Mouse (Mus musculus) midbrain, embryonic 14.5 days (tissue): ENCODE results near the gene Cmklr1. TPM values are rescaled to one million over a fixed set of nuclear protein-coding genes. Genes with fewer than 3 reads are reported as not detected.
A peak's percentile ranks its signal among the peaks of the same experiment; 100 is the strongest.
"Not testable (repeated sequence)": the region's sequence is repeated elsewhere in the genome, so short reads cannot be mapped to it uniquely, and the experiment has no call there.

Source experiments
- ATAC-seq: fragments of 200-750 bp; cut with Nextera tagmentation; 2 replicates; pipeline ENCODE4 v1.8.0; 2017; ENCODE audit warnings: moderate number of reproducible peaks, moderate library complexity; ENCODE audit not compliant: low FRiP score, low TSS enrichment
- DNase-seq: peaks from one replicate; pipeline ENCODE4 v3.0.0-alpha.2; 2015
- H3K27ac ChIP-seq: fragments of 300-500 bp; sonication (generic); replicated peaks from 2 replicates; pipeline ENCODE4 v1.5.1; 2014; ENCODE audit warnings: mild to moderate bottlenecking, low read depth, low read length, moderate library complexity
- H3K27me3 ChIP-seq: fragments of 300-500 bp; sonication (generic); 2 replicates; pipeline ENCODE4 v1.6.1; 2014; ENCODE audit warnings: low read length, control low read depth, mixed read lengths; ENCODE audit not compliant: control insufficient read depth, insufficient read depth
- H3K36me3 ChIP-seq: fragments of 300-500 bp; sonication (generic); 2 replicates; pipeline ENCODE4 v1.6.1; 2014; ENCODE audit warnings: low read length, control low read depth; ENCODE audit not compliant: control insufficient read depth, insufficient read depth
- H3K4me1 ChIP-seq: fragments of 300-500 bp; sonication (generic); 2 replicates; pipeline ENCODE4 v1.6.1; 2014; ENCODE audit warnings: mild to moderate bottlenecking, antibody characterized with exemption, low read length, control low read depth; ENCODE audit not compliant: control insufficient read depth, insufficient read depth
- H3K4me2 ChIP-seq: fragments of 300-500 bp; sonication (generic); 2 replicates; pipeline ENCODE4 v1.6.1; 2014; ENCODE audit warnings: mild to moderate bottlenecking, low read length, moderate library complexity
- H3K4me3 ChIP-seq: fragments of 300-500 bp; sonication (generic); replicated peaks from 2 replicates; pipeline ENCODE4 v1.5.1; 2014; ENCODE audit warnings: low read depth, low read length
- H3K9ac ChIP-seq: fragments of 300-500 bp; sonication (generic); replicated peaks from 2 replicates; pipeline ENCODE4 v1.6.1; 2014; ENCODE audit warnings: mild to moderate bottlenecking, low read length, moderate library complexity
- H3K9me3 ChIP-seq: fragments of 300-500 bp; sonication (generic); 2 replicates; pipeline ENCODE4 v1.6.1; 2016; ENCODE audit warnings: low read length, control low read depth, mixed read lengths; ENCODE audit not compliant: control insufficient read depth
- WGBS: fragments of 180-500 bp; shearing (Covaris S2); extraction: QIAGEN DNeasy Blood & Tissue Kit; methylation state at CpG from one replicate; pipeline ENCODE4 v1.1.7; 2014; 5-methylcytosine and 5-hydroxymethylcytosine counted together
- polyA plus RNA-seq: library from polyadenylated mRNA; unstranded; fragments of >200 nt; fragmentation: Nextera tagmentation; extraction: Ambion mirVana; gene quantifications from 2 replicates; pipeline ENCODE4 v1.2.1, GENCODE M21; 2014

Gene Cmklr1
- polyA plus RNA-seq, 1 experiment from 2014 or later: 2.1 TPM

- no peak overlapping the region for H3K9ac ChIP-seq
- no peak overlapping the region for H3K4me2 ChIP-seq
- no peaks in the 10 kb centered on the region for H3K36me3 ChIP-seq
- no peaks in the 10 kb centered on the region for H3K27me3 ChIP-seq
- H3K27ac ChIP-seq: no peak overlapping the region
- 72% methylated on average over 9 of the region's 9 CpGs for WGBS
- DNase-seq: no peak
- no peak for ATAC-seq
- H3K9me3 ChIP-seq: no peaks in the 10 kb centered on the region
- H3K4me3 ChIP-seq: no peak overlapping the region
- H3K4me1 ChIP-seq: peaks cover 21% of the 10 kb centered on the region
Measured at GRCm38 (mm10) chr5:113596780-113597353, 53.4 kb downstream of the Cmklr1 start.

- DNase-seq (no peak), ATAC-seq (no peak)
- Histone ChIP-seq H3K9me3 (no peaks in the 10 kb centered on the region), H3K27me3 (no peaks in the 10 kb centered on the region), H3K4me2 (no peak overlapping the region), H3K9ac (no peak overlapping the region), H3K4me1 (peaks cover 22% of the 10 kb centered on the region), H3K27ac (no peak overlapping the region), H3K4me3 (no peak overlapping the region), H3K36me3 (no peaks in the 10 kb centered on the region)
- WGBS: 86% methylated on average over 9 of the region's 9 CpGs
Measured at GRCm38 (mm10) chr5:113596252-113596651, 54.0 kb downstream of the Cmklr1 start.

- Histone ChIP-seq H3K36me3 (no peaks in the 10 kb centered on the region), H3K27ac (no peak overlapping the region), H3K27me3 (no peaks in the 10 kb centered on the region), H3K4me1 (peaks cover 23% of the 10 kb centered on the region), H3K4me2 (no peak overlapping the region), H3K4me3 (no peak overlapping the region), H3K9ac (no peak overlapping the region), H3K9me3 (no peaks in the 10 kb centered on the region)
- 92% methylated on average over 6 of the region's 6 CpGs for WGBS
- ATAC-seq (no peak), DNase-seq (no peak)
Measured at GRCm38 (mm10) chr5:113593911-113594705, 56.1 kb downstream of the Cmklr1 start.

GRCm38 (mm10) chr5:113591751-113592230 is 58.4 kb downstream of the Cmklr1 start:
- Histone ChIP-seq H3K4me3 (no peak overlapping the region), H3K4me2 (no peak overlapping the region), H3K27me3 (no peaks in the 10 kb centered on the region), H3K9ac (no peak overlapping the region; the same call in 1 of the 2 replicates), H3K27ac (peak overlapping the region; percentile 86), H3K9me3 (no peaks in the 10 kb centered on the region), H3K4me1 (peaks cover 23% of the 10 kb centered on the region), H3K36me3 (no peaks in the 10 kb centered on the region)
- DNase-seq: peak; percentile 89
- ATAC-seq: peak; percentile 89
- WGBS: 3% methylated on average over 6 of the region's 6 CpGs

- Histone ChIP-seq H3K9ac (no peak overlapping the region), H3K9me3 (no peaks in the 10 kb centered on the region), H3K27ac (peak overlapping the region; percentile 86), H3K27me3 (no peaks in the 10 kb centered on the region), H3K36me3 (no peaks in the 10 kb centered on the region), H3K4me3 (no peak overlapping the region), H3K4me2 (no peak overlapping the region), H3K4me1 (peaks cover 23% of the 10 kb centered on the region)
- peak; percentile 14; the same call in 1 of the 2 replicates for ATAC-seq
- WGBS: 0% methylated on average over 3 of the region's 3 CpGs
- DNase-seq: peak; percentile 61
Measured at GRCm38 (mm10) chr5:113591166-113591565, 59.1 kb downstream of the Cmklr1 start.

GRCm38 (mm10) chr5:113590010-113590640 is 60.1 kb downstream of the Cmklr1 start:
- no peaks in the 10 kb centered on the region for H3K9me3 ChIP-seq
- no peaks in the 10 kb centered on the region for H3K36me3 ChIP-seq
- DNase-seq (no peak), ATAC-seq (no peak)
- no peak overlapping the region for H3K4me2 ChIP-seq
- peaks cover 23% of the 10 kb centered on the region for H3K4me1 ChIP-seq
- H3K27me3 ChIP-seq: no peaks in the 10 kb centered on the region
- H3K27ac ChIP-seq: no peak overlapping the region
- no peak overlapping the region for H3K4me3 ChIP-seq
- H3K9ac ChIP-seq: no peak overlapping the region
- WGBS: 76% methylated on average over 5 of the region's 5 CpGs

GRCm38 (mm10) chr5:113586458-113586849 is 63.8 kb downstream of the Cmklr1 start:
- not testable (repeated sequence) for H3K4me2 ChIP-seq, DNase-seq, H3K9ac ChIP-seq, H3K4me1 ChIP-seq, H3K4me3 ChIP-seq, ATAC-seq, H3K9me3 ChIP-seq, H3K27ac ChIP-seq, H3K36me3 ChIP-seq, H3K27me3 ChIP-seq
- WGBS: 46% methylated on average over 5 of the region's 5 CpGs

- H3K36me3 ChIP-seq, ATAC-seq, H3K27ac ChIP-seq, DNase-seq, H3K9ac ChIP-seq, H3K27me3 ChIP-seq, H3K4me2 ChIP-seq, H3K4me3 ChIP-seq, H3K9me3 ChIP-seq, H3K4me1 ChIP-seq: not testable (repeated sequence)
- 79% methylated on average over 17 of the region's 17 CpGs for WGBS
Measured at GRCm38 (mm10) chr5:113585619-113586457, 64.4 kb downstream of the Cmklr1 start.
